Mouse (Mus musculus): ENCODE measurements at regions not wholly inside any gene's neighbourhood (a gene's known extent, or its start where the extent isn't known, plus 50 kb on each side); places are given as distances from the start of the nearest gene placed in this dataset.
"Not testable (repeated sequence)": the region's sequence is repeated elsewhere in the genome, so short reads cannot be mapped to it uniquely, and the experiment has no call there.

GRCm38 (mm10) chr3:39779690-39780218 is 751.3 kb upstream of the Intu start:
- no peak for DNase-seq

GRCm38 (mm10) chr3:39780270-39780669 is 750.8 kb upstream of the Intu start:
- no peak for DNase-seq

GRCm38 (mm10) chr3:39784901-39785300 is 746.2 kb upstream of the Intu start:
- DNase-seq: no peak

DNA sequence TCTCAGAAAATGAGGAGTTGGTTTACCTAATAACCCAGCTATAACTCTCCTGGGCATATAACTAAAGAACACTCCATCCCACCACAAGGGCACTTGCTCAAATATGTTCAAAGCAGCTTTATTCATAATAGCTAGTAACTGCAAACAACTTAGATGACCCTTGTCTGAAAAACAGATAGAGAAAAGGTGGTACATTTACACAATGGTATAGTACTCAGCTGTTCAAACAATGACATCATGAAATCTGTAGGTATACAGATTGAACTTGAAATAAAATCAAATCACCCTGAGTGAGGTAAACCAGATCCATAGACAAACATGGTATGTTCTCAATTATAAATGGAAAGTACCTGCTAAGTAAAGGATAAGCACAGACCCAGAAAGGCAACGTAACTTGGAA is 721.5 kb upstream of the Intu start:
- DNase-seq: no peak

GRCm38 (mm10) chr3:39814814-39815213 is 716.3 kb upstream of the Intu start:
- DNase-seq: peak; percentile 39

GRCm38 (mm10) chr3:39830488-39831056 is 700.5 kb upstream of the Intu start:
- no peak for DNase-seq

DNA sequence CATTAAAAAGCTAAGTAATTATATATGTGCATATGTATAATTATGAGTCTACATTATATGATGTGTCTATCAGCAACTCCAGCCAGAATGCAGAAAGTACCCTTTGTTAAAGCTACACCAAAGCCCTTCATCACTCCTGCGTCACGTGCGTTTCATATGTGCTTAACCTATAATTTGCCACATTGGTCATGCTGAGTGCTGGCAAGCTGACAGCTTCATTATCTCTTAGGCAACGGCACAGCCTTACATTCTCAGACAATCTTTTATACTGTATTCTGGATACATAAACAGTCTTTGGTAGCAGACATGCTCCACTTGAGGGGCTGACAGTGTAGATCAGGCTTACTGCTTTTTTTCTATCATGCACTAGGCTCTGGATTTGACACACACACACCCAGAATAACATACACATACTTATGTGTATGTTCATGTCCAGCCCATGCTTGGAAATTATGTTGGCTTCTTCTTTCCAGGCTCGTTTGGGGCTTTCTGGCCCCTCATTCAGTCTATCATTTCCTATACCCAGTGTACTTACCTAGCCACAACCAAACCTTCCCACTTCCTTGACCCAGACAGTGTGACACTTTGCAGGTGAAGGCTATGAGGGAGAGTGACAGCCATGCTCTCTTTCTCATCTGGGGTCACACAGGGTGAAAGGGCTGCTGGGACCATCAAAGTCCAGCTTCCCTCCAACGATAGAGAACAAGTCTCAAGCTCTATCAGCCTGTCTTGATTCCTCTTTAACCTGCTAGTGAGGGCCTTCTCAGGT is 692.5 kb upstream of the Intu start:
- no peak for DNase-seq

DNA sequence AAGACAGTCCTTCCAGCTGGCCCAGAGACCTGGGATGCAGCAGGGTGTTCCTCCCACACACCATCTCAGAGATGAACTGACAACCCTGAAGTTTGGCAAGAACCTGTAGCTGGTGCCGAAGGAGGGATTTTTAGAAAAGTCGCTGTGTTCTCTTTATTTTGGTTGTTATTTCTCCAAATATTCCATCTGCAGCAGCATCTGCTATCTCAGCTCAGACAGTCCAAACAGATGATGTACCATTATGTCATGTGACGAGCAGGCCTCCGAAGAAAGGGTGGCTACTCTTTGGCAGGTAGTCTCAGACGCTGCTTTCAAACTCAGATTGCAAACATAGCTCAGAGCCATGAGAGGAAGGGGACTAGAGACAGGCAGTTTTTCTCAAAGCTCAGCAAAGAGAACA is 690.1 kb upstream of the Intu start:
- DNase-seq: no peak

DNA sequence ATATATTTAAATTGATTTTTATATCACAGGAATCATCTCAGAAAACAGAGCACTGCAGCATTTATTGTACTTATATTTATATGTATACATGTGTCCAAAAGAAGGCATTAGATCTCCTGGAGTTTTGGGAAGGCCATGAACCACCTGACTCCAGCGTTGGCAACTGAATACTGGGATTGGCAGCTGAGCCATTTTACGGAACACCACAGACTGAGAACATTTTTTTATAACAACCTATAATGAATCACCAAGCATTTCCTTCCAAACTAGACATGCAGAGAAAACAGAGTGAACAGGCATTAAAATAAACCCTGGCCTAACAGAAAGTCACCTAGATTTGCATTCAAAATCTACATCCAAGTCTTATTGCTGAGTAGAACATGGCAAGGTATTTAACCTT is 686.0 kb upstream of the Intu start:
- no peak for DNase-seq

GRCm38 (mm10) chr3:39848829-39849228 is 682.3 kb upstream of the Intu start:
- no peak for DNase-seq

DNA sequence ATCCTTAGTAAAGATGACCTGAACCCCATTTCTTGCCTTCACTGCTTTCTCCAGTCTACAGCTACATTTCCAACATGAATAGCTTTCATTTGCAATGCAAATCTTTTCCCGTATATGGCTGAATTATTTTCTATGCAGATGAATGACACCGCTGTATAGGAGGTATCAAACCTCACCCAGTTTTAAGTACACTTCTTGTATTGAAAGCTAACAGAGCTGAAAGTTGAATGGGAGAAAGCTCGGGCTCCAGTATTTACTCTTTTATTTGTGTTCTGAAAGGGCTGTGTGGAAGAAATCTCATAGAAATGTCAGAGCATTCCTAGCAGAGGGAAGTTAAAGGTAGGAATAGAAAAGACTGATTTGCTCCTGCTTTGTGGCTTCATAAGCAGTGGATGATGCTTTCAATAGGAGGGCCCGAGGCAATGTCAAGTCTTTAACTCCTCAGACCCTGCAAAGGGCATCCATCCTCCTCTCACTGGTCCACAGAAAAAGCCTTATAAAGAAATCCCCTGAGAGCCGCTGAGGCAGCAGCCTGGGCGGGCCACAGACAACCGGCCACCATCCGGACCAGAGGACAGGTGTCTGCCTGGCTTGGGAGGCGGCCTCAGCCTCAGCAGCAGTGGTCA is 673.8 kb upstream of the Intu start:
- no peak for DNase-seq

GRCm38 (mm10) chr3:39876046-39876445 is 655.0 kb upstream of the Intu start:
- not testable (repeated sequence) for DNase-seq

GRCm38 (mm10) chr3:39884370-39884769 is 646.7 kb upstream of the Intu start:
- no peak for DNase-seq

DNA sequence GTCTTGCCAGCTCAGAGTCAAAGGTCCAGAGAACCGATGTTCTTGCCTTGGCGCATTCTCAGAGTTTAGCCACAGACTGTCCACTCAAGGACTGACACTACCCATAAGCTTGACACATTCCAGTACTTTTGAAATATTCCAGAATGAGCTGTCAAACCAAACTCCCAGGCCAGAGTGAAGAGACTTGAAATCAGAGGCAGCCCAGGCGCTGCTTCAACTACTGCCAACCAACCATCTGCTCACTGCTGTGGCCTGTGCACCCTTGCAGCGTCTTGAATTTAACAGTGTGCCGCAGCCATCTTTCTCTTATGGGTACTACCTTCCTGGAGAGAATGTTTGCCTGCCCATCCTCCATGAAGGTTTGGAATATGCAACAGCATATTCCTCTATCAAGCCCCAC is 642.7 kb upstream of the Intu start:
- DNase-seq: no peak

GRCm38 (mm10) chr3:39889222-39889621 is 641.9 kb upstream of the Intu start:
- DNase-seq: no peak

- DNase-seq: peak; percentile 30
These were observed 632.1 kb upstream of the Intu start for GRCm38 (mm10) chr3:39898961-39899360.

DNA sequence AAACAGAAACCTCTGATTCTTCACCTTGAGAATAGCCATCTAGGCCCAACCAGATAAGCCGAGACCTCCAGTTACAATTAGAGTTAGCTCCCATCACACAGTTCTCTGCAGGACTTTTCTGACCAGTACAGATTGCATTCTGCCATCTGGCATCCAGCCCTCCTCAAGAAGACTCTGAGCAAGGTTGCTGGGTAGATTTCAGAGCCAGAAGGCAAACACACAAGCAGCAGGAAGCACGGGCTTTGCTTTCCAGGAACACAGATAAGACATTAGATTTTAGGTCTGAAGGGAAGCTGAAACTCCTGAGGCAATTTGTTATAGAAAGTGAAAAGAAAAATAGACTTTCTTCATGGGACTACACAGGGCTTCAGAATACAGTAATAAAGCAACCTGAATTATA is 630.9 kb upstream of the Intu start:
- peak; percentile 5 for DNase-seq

- no peak for DNase-seq
These were observed 626.7 kb upstream of the Intu start for GRCm38 (mm10) chr3:39904377-39904776.

DNA sequence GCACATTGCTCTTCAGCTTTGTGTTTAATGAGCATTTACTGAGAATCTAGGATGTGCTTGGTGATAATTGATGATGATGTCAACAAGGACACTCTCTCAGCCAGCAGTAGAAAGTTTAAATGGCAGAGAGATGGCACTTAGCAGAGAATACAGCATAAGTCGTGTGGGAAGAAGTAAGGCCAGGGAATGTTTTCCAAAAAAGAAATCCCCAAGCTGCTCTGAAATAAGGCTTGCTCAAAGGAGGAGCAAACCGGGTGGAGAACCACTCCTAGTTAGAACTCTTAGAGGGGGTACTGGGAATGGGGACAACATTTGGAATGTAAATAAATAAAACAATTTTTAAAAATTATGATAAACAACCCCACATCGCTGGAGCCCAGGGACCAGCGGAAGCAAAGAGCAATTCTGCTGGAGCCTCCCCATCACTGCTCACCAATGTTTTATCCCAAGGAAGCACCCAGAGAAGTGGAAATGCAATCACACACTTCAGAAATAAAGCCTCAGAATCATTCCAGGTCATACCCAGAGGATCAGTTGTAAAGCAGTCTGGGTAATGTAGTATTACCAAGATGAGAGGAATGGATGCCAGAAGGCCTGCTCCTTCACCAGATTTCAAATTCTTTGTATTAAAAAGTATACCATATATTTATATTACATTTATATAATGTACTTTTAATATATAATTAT is 622.3 kb upstream of the Intu start:
- DNase-seq: no peak

DNA sequence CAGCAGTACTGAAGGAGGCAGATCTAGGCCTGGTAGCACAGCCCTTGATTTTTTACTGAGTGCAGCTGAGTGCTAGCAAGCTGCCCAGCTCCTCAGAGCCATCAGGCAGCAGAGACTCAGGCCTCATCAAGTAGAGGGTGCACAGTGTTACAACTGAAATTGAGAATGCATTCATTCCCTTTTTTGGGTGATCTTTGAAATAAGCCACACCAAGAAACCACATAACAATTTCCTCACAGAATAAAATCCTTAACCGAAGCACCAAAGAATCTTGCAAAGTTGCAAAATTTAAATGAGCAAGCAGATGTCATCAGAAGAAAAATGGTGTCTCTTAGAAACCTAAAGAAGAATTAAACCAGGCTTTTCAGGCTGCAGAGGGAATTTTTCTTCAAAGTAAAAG is 621.4 kb upstream of the Intu start:
- DNase-seq: no peak

GRCm38 (mm10) chr3:39918601-39919000 is 612.5 kb upstream of the Intu start:
- DNase-seq: no peak

DNA sequence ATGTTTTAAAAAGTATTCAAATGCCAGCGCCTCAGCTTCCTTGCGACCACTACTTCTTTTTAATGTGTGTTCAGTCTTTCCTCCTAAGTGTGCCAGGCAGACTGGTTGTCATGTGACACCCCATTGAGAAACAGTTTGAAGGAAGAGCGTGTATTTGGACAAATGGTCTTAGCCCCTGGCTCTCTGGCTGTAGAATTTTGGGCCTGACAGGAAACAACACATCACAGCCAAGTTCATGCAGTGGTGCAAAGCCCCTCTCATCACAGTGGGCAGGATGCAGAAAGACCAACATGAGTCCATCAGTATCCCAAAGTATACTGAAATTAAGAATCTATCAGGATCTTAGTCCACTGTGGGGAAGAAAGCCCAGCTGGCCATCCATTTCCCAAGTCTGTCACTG is 605.6 kb upstream of the Intu start:
- DNase-seq: no peak

DNA sequence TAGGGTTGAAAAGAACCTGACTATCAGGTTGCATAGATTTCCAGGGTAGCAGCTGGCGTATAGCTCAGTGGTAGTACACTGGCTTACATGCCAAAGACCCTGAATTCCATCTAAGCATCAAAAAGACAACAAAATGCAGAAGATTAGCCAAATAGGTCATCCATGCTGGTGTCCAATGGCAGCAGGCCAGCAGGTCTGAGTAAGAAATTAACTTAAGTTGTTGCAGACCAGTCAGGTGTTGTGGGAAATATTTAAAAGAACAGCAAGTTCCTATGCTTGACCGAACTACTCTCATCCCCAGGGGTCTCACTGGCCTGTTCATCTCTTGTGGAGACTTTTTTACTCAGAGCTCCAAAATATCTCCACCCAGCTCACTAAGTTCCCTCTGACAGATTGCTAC is 602.7 kb upstream of the Intu start:
- no peak for DNase-seq

All from adrenal gland, adult 2 months (tissue).